Mouse (Mus musculus): ENCODE data around the gene B3gnt3. TPM values are rescaled to one million over a fixed set of nuclear protein-coding genes. Genes with fewer than 3 reads are reported as not detected.

Gene B3gnt3
- polyA plus RNA-seq, 1 experiment from 2014 or later, result 4.0 TPM

DNA sequence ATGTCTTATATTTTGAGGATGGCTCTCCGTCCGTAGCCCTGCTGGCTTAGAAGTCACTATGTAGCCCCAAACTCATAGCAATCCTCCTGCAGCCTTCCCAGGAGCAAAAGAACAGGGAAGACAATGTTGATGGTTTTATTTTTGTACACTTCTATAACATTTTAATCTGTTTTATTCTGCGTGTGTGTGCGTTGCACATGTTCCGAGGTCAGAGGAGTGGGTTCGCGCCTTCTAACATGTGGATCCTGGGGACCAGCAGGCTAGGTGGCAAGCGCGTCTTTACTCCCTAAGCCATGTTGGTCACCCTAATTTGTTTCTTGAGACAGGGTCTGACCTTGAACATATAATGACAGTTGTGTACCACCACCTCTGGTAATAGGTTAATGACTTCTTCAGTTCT is 24.8 kb downstream of the B3gnt3 start:
- peaks cover 17% of the 10 kb centered on the region for H3K27me3 ChIP-seq (ENCODE audit: control insufficient read depth, insufficient read depth, low read length)
- WGBS, result 55% methylated on average over 9 of the region's 9 CpGs

DNA sequence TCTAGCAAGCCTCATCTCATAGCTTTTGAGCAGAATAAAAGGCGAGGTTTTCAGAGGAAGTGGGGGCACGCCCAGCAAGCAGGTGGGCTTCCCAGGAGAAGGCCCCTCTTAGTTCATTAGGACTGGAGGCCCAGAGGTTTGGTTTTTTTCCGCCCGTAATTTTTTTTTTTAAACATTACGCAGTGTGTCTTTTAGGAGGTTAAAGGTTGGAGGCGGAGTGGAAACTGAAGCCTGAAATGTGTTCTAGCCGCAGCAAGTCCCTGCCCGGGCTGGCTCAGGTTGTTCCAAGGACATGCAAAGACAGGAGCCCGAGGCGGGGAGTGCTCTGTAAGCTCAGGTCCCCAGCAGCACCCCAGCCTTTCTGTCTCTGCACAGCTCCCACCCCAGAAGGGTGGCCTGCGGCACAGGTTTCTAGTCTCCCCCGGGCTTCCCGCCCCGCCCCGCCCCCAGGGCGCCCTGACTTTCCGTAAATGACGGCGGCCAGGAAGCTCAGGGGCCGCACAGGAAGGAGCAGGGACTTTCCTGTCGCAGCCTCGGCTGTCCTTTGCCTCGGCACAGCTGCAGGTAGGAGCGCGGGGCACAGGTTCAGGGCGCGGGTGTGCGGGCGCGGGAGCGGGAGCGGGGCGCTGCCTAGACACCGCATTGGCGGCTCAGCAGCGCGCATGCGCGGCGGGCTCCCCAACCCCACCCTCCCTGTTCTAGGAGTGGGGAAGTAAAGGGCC is 25.4 kb downstream of the B3gnt3 start, which contains the start of gene Jak3:
Gene Jak3, plus strand, starts transcription at position 277 of the 722 bp plus-strand sequence.
- peak within 1 kb of the TSS; percentile 89 for H3K27ac ChIP-seq (ENCODE audit: low read length)
- ATAC-seq (replicated peaks; ENCODE audit: extremely low read depth, insufficient read depth, low FRiP score), result peak; percentile 49
- no peaks in the 10 kb centered on the region for H3K36me3 ChIP-seq (ENCODE audit: control insufficient read depth, insufficient read depth)
- H3K27me3 ChIP-seq (ENCODE audit: control insufficient read depth, insufficient read depth, low read length), result peaks cover 15% of the 10 kb centered on the region
- peak within 1 kb of the TSS; percentile 84 for H3K4me3 ChIP-seq (ENCODE audit: low read length)
- no peaks in the 10 kb centered on the region for H3K9me3 ChIP-seq (replicated peaks; ENCODE audit: control insufficient read depth, low read length)
- H3K4me1 ChIP-seq (ENCODE audit: control insufficient read depth, insufficient read depth, low read length), result peaks cover 21% of the 10 kb centered on the region
- WGBS, result 3% methylated on average over 38 of the region's 40 CpGs
- H3K9ac ChIP-seq (ENCODE audit: low read length), result peak within 1 kb of the TSS; percentile 93
- H3K4me2 ChIP-seq (ENCODE audit: low read depth, low read length), result peak within 1 kb of the TSS; percentile 67

More for the DNA sequence above, 24.8 kb downstream of the B3gnt3 start:
- Histone ChIP-seq H3K4me1 (ENCODE audit: control insufficient read depth, insufficient read depth, low read length) (peaks cover 19% of the 10 kb centered on the region), H3K4me2 (ENCODE audit: low read depth, low read length) (peak overlapping the region; percentile 67), H3K9ac (ENCODE audit: low read length) (peak overlapping the region; percentile 93), H3K9me3 (replicated peaks; ENCODE audit: control insufficient read depth, low read length) (no peaks in the 10 kb centered on the region), H3K4me3 (ENCODE audit: low read length) (peak overlapping the region; percentile 84), H3K36me3 (ENCODE audit: control insufficient read depth, insufficient read depth) (no peaks in the 10 kb centered on the region), H3K27ac (ENCODE audit: low read length) (peak overlapping the region; percentile 89)
- no peak for ATAC-seq (replicated peaks; ENCODE audit: extremely low read depth, insufficient read depth, low FRiP score)

DNA sequence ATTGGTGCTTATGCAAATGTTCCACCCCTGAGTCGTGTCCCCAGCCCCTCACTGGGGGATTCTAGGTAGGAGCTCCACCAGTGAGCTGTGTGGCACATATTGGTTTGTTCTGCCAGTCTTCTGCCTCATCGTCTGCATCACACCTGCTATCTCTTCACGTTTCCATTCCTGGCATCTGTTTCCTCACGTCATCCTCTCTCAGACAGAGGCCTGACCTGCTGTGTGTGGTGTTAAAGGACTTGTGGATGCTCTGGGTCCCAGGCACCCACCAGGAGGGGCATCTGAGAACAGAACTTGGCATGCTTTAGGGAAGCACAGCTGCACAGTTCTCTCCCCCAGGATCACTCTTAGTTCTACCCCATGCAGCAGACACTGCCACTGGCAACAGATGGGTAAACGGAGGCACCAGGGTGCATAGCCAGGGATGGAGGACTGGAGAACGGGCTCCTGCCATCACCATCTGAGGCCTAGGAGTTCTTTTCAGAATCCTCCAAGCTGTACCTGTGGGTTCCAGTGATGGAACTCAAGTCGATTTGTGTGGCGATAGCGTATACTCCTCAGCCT is 26.1 kb downstream of the B3gnt3 start:
- peak overlapping the region; percentile 84 for H3K4me3 ChIP-seq (ENCODE audit: low read length)
- ATAC-seq (replicated peaks; ENCODE audit: extremely low read depth, insufficient read depth, low FRiP score), result no peak
- H3K4me2 ChIP-seq (ENCODE audit: low read depth, low read length), result peak overlapping the region; percentile 67
- no peaks in the 10 kb centered on the region for H3K36me3 ChIP-seq (ENCODE audit: control insufficient read depth, insufficient read depth)
- H3K9me3 ChIP-seq (replicated peaks; ENCODE audit: control insufficient read depth, low read length), result no peaks in the 10 kb centered on the region
- WGBS, result 37% methylated on average over 9 of the region's 9 CpGs
- H3K27me3 ChIP-seq (ENCODE audit: control insufficient read depth, insufficient read depth, low read length), result peaks cover 12% of the 10 kb centered on the region
- peaks cover 25% of the 10 kb centered on the region for H3K4me1 ChIP-seq (ENCODE audit: control insufficient read depth, insufficient read depth, low read length)
- peak overlapping the region; percentile 89 for H3K27ac ChIP-seq (ENCODE audit: low read length)
- H3K9ac ChIP-seq (ENCODE audit: low read length), result peak overlapping the region; percentile 93

DNA sequence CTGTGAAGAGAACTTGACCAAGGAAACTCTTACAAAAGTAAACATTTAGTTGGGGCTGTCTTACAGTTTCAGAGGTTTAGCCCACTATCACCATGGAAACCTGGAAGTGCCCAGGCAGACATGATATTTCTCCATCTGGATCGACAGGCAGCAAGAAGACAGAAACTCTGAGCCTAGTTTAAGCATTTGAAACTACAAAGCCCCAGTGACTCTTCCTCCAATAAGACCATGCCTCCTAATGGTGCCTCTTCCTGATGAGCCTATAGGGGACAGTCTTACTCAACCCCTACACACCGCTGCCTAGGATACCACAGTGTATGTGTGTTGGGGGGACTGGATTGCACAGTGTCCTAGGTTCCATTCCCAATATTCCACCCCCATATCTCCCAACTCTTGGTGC is 27.5 kb downstream of the B3gnt3 start:
- no peaks in the 10 kb centered on the region for H3K9me3 ChIP-seq (replicated peaks; ENCODE audit: control insufficient read depth, low read length)
- no peak overlapping the region for H3K9ac ChIP-seq (ENCODE audit: low read length)
- no peaks in the 10 kb centered on the region for H3K36me3 ChIP-seq (ENCODE audit: control insufficient read depth, insufficient read depth)
- ATAC-seq (replicated peaks; ENCODE audit: extremely low read depth, insufficient read depth, low FRiP score), result no peak
- WGBS, result 70% methylated on average over 2 of the region's 2 CpGs
- H3K4me3 ChIP-seq (ENCODE audit: low read length), result no peak overlapping the region
- H3K27ac ChIP-seq (ENCODE audit: low read length), result no peak overlapping the region
- peaks cover 11% of the 10 kb centered on the region for H3K27me3 ChIP-seq (ENCODE audit: control insufficient read depth, insufficient read depth, low read length)
- no peak overlapping the region for H3K4me2 ChIP-seq (ENCODE audit: low read depth, low read length)
- peaks cover 24% of the 10 kb centered on the region for H3K4me1 ChIP-seq (ENCODE audit: control insufficient read depth, insufficient read depth, low read length)

DNA sequence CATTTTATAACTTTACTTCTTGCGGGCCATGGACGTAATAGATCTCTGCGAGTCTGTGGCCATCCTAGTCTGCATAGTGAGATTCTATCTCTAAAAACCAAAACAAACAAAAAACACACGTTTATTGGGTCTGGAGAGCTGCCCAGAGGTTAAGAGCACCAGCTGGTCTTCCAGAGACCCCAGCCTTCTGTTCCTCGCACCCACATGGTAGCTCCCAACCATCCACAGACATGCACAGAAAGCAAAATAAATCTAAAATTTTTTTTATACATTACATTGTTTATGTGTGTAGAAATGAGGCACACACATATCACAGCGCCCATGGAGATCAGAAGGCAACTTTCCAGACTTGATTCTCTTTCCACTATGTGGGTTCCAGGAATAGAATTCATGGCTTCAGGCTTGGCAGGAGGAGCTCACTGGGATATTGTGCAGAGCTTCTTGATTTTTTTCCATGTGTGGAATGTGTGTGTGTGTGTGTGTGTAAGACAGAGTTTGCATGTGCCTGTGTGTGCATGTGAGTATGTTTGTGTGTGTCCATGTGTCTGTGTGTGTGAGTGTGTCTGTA is 29.3 kb downstream of the B3gnt3 start:
- ATAC-seq (replicated peaks; ENCODE audit: extremely low read depth, insufficient read depth, low FRiP score), result no peak
- Histone ChIP-seq H3K27me3 (ENCODE audit: control insufficient read depth, insufficient read depth, low read length) (peaks cover 4% of the 10 kb centered on the region), H3K9ac (ENCODE audit: low read length) (peak overlapping the region; percentile 64), H3K4me1 (ENCODE audit: control insufficient read depth, insufficient read depth, low read length) (peaks cover 40% of the 10 kb centered on the region), H3K4me2 (ENCODE audit: low read depth, low read length) (peak overlapping the region; percentile 90), H3K27ac (ENCODE audit: low read length) (peak overlapping the region; percentile 66; the same call in 1 of the 2 replicates), H3K4me3 (ENCODE audit: low read length) (no peak overlapping the region), H3K9me3 (replicated peaks; ENCODE audit: control insufficient read depth, low read length) (no peaks in the 10 kb centered on the region), H3K36me3 (ENCODE audit: control insufficient read depth, insufficient read depth) (no peaks in the 10 kb centered on the region)
- 61% methylated on average over 6 of the region's 6 CpGs for WGBS

DNA sequence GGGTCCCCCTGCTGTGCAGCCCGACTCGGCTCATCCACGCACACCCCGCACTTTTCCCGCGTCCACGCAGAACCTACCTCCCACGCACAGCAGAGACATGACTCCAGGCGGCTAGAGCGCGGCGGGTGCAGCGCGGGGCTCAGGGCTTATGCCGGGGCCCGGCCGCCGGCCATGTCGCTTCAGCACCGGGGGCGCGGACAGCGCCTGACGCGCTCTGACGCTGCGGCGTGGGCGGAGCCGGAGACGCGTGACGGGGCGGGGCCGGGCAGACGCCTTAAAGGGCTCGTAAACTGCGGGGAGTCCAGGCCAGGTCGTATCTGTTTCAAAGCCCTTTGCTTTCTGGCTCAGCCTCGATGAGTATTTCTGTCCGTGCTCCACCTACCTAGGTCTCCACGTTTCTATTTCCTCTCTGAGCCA is 30.0 kb downstream of the B3gnt3 start, which contains the start of gene Unc13a:
Gene Unc13a, minus strand, starts transcription at position 209 of the 417 bp plus-strand sequence.
- ATAC-seq (replicated peaks; ENCODE audit: extremely low read depth, insufficient read depth, low FRiP score), result peak; percentile 49
- H3K4me3 ChIP-seq (ENCODE audit: low read length), result peak within 1 kb of the TSS; percentile 62
- WGBS, result under 1% methylated on average over 42 of the region's 42 CpGs
- no peaks in the 10 kb centered on the region for H3K36me3 ChIP-seq (ENCODE audit: control insufficient read depth, insufficient read depth)
- H3K4me1 ChIP-seq (ENCODE audit: control insufficient read depth, insufficient read depth, low read length), result peaks cover 39% of the 10 kb centered on the region
- peak within 1 kb of the TSS; percentile 90 for H3K4me2 ChIP-seq (ENCODE audit: low read depth, low read length)
- H3K9ac ChIP-seq (ENCODE audit: low read length), result peak within 1 kb of the TSS; percentile 64
- peaks cover 4% of the 10 kb centered on the region for H3K27me3 ChIP-seq (ENCODE audit: control insufficient read depth, insufficient read depth, low read length)
- no peaks in the 10 kb centered on the region for H3K9me3 ChIP-seq (replicated peaks; ENCODE audit: control insufficient read depth, low read length)
- H3K27ac ChIP-seq (ENCODE audit: low read length), result peak within 1 kb of the TSS; percentile 66

DNA sequence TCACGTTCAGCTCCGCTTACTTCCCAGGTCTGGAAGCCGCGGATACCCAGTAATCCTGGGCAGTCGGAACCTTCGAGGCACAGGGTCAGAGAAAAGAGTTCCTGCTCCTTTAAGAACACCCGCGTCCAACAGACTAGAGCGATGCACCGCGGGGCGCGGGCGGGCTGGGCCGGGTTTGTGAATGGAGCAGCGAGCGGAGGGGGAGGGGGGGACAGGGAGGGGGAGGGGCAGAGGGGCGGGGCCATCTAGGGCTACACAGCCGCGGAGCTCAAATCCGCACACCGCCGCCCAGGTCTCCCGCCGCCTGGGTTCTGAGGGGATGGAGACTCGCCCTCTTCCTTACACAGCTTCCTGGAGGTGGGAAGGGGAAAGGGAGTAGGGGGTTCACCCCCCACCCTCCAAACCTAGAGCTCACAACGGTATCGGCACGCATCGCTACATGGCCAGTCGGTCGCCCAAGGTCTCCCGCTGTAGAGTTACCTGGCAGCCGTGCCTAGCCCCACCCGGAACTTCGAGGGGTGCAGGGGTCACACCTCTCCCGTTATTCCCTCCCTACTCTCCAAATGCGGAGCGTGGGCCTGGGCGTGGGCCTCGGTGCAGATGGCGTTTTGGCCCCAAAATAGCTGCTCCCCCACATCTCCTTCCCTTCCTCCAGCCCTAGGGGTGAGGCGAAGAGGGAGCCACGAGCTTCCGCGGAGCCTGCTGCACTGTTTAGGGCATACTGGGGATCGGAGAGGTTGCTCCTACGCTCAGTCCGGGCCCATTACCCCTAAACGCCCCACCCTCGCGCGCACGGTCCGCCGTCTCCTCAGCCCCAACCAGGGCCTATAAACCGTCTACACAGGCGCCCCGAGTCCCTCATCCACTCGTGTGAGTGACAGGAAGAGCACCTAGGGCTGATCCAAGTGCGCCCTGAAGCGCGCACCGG is 30.7 kb downstream of the B3gnt3 start:
- no peak overlapping the region for H3K27ac ChIP-seq (ENCODE audit: low read length)
- no peaks in the 10 kb centered on the region for H3K9me3 ChIP-seq (replicated peaks; ENCODE audit: control insufficient read depth, low read length)
- no peaks in the 10 kb centered on the region for H3K36me3 ChIP-seq (ENCODE audit: control insufficient read depth, insufficient read depth)
- under 1% methylated on average over 52 of the region's 64 CpGs for WGBS
- H3K9ac ChIP-seq (ENCODE audit: low read length), result peak overlapping the region; percentile 37
- peaks cover 45% of the 10 kb centered on the region for H3K4me1 ChIP-seq (ENCODE audit: control insufficient read depth, insufficient read depth, low read length)
- H3K4me2 ChIP-seq (ENCODE audit: low read depth, low read length), result peak overlapping the region; percentile 90
- peak; percentile 11; the same call in 1 of the 2 replicates for ATAC-seq (replicated peaks; ENCODE audit: extremely low read depth, insufficient read depth, low FRiP score)
- peak overlapping the region; percentile 62 for H3K4me3 ChIP-seq (ENCODE audit: low read length)
- H3K27me3 ChIP-seq (ENCODE audit: control insufficient read depth, insufficient read depth, low read length), result peaks cover 4% of the 10 kb centered on the region

DNA sequence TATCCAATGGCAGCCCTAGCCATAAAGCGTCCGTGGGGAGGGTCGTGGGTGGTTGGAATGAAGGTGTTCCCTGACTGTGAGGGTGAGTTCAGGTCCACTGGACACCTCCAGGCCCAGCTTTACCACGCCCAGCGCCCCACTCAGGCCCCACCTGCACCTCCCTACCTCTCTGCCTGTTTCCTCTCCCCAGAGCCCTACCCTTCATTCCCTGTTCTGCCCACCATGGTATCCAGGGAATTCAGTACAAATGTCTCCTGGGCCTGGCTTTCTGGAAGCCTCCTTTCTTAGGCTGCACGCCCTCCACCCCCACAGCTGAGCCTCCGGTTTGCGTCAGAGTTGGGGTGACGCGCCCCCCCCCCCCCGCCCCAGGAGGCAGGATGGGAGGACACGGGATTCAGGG is 31.4 kb downstream of the B3gnt3 start:
- Histone ChIP-seq H3K36me3 (ENCODE audit: control insufficient read depth, insufficient read depth) (no peaks in the 10 kb centered on the region), H3K27me3 (ENCODE audit: control insufficient read depth, insufficient read depth, low read length) (peaks cover 4% of the 10 kb centered on the region), H3K9me3 (replicated peaks; ENCODE audit: control insufficient read depth, low read length) (no peaks in the 10 kb centered on the region), H3K9ac (ENCODE audit: low read length) (peak overlapping the region; percentile 37), H3K4me3 (ENCODE audit: low read length) (peak overlapping the region; percentile 62), H3K27ac (ENCODE audit: low read length) (no peak overlapping the region), H3K4me2 (ENCODE audit: low read depth, low read length) (peak overlapping the region; percentile 90), H3K4me1 (ENCODE audit: control insufficient read depth, insufficient read depth, low read length) (peaks cover 44% of the 10 kb centered on the region)
- 15% methylated on average over 12 of the region's 12 CpGs for WGBS
- ATAC-seq (replicated peaks; ENCODE audit: extremely low read depth, insufficient read depth, low FRiP score), result no peak

All from heart, embryonic 16.5 days (tissue).